In genomic region chr10:98691816-98692215, GRCm38 (mm10) we compare ENCODE assay signal across 24 mouse cellular contexts.
DNase-seq lines count a peak whose midpoint lies in the region; ATAC-seq and TF ChIP-seq lines count a peak whose summit lies in the region.
"Had no signal": no experiment of that assay in that cellular context is flagged by ENCODE, and none has a peak within 500 bp of the region (broad histone marks: within the 10 kb centered on the region; RNA-seq: fewer than 3 reads in every experiment).

No protein-coding gene starts in this region.

- no peak for ATAC-seq in lung, embryonic 14.5 days (ENCODE audit: insufficient read depth)
- ATAC-seq: forebrain, embryonic 14.5 days; intestine, postnatal 0 days; liver, embryonic 12.5 days; liver, postnatal 0 days; midbrain, embryonic 16.5 days had no signal

- 63% methylated on average over 5 of the region's 5 CpGs for WGBS in lung, embryonic 14.5 days

- peak; percentile 36 to 62 for DNase-seq in cerebellum, postnatal 25 days
- DNase-seq in cerebellum, postnatal 4 days (ENCODE audit: low spot score in 2 of 2), result no peak
- DNase-seq in lung, embryonic 14.5 days, result peak; percentile 42
- no peak for DNase-seq in lung, postnatal 25 days (ENCODE audit: low spot score)
- peak; percentile 11 for DNase-seq in brain, embryonic 14.5 days (ENCODE audit: low read depth)
- no peak for DNase-seq in layer of hippocampus, postnatal 14 days (ENCODE audit: low spot score in 2 of 2)
- DNase-seq in heart, postnatal 25 days (ENCODE audit: low spot score), result no peak
- DNase-seq: adrenal gland, postnatal 36 days; cerebellum, adult 8-10 months; gastrocnemius, postnatal 25 days; heart, adult 18-20 months; kidney, adult 9 months; kidney, postnatal 14 days; liver, postnatal 0 days; right cerebral cortex, postnatal 25 days had no signal

- no peak overlapping the region for H3K27ac ChIP-seq in lung, embryonic 14.5 days (ENCODE audit: low read depth)
- H3K27ac ChIP-seq: hindbrain, embryonic 14.5 days; left cerebral cortex, adult 2 months; liver, embryonic 12.5 days; stomach, embryonic 15.5 days had no signal

- H3K9me3 ChIP-seq in lung, embryonic 14.5 days (ENCODE audit: low read depth, low read length), result no peaks in the 10 kb centered on the region
- H3K9me3 ChIP-seq: heart, embryonic 12.5 days; liver, embryonic 12.5 days; stomach, embryonic 15.5 days had no signal

- H3K4me2 ChIP-seq in lung, embryonic 14.5 days, result no peak overlapping the region
- H3K4me2 ChIP-seq: heart, embryonic 12.5 days; hindbrain, embryonic 14.5 days; liver, embryonic 12.5 days; midbrain, embryonic 11.5 days; stomach, embryonic 15.5 days had no signal

- H3K9ac ChIP-seq in lung, embryonic 14.5 days, result no peak overlapping the region
- H3K9ac ChIP-seq: heart, embryonic 12.5 days; hindbrain, embryonic 14.5 days; liver, embryonic 12.5 days; liver, postnatal 0 days; stomach, embryonic 15.5 days had no signal

- H3K4me3 ChIP-seq in lung, embryonic 14.5 days (ENCODE audit: low read depth, low read length), result no peak overlapping the region
- H3K4me3 ChIP-seq: heart, embryonic 12.5 days; left cerebral cortex, adult 2 months; liver, embryonic 12.5 days; stomach, embryonic 15.5 days had no signal

- H3K4me1 ChIP-seq in lung, embryonic 14.5 days (ENCODE audit: insufficient read depth), result no peaks in the 10 kb centered on the region
- H3K4me1 ChIP-seq: heart, embryonic 12.5 days; liver, embryonic 12.5 days; stomach, embryonic 15.5 days had no signal

- no peak for TF ChIP-seq POLR2A in brain, embryonic 14.5 days (IDR thresholded peaks at IDR 0.05; ENCODE audit: borderline replicate concordance, extremely low read depth, insufficient read depth, insufficient read length, poor library complexity, severe bottlenecking)

- intact Hi-C loops in heart, postnatal 25 days (cut with DNase I), result no loop called here

- no peak for TF ChIP-seq CTCF in lung, embryonic 14.5 days (IDR thresholded peaks at IDR 0.05; ENCODE audit: low read depth)
- TF ChIP-seq CTCF in brain, embryonic 14.5 days (IDR thresholded peaks at IDR 0.05; ENCODE audit: borderline replicate concordance, extremely low read depth, insufficient read depth, insufficient read length), result no peak

- no peaks in the 10 kb centered on the region for H3K27me3 ChIP-seq in lung, embryonic 14.5 days (ENCODE audit: insufficient read depth, low read length)
- H3K27me3 ChIP-seq: heart, embryonic 12.5 days; liver, embryonic 12.5 days; stomach, embryonic 15.5 days had no signal

- H3K36me3 ChIP-seq in lung, embryonic 14.5 days (ENCODE audit: insufficient read depth), result no peaks in the 10 kb centered on the region
- H3K36me3 ChIP-seq: heart, embryonic 12.5 days; liver, embryonic 12.5 days; stomach, embryonic 15.5 days had no signal

Comparison
In these comparisons a context has a peak if more than half of its experiments do, and no peak if none do; other contexts are left out.
1. DNase-seq: peak in cerebellum, postnatal 25 days (2 of 2), lung, embryonic 14.5 days (single experiment) and brain, embryonic 14.5 days (single experiment); none in cerebellum, postnatal 4 days (0 of 2), lung, postnatal 25 days (single experiment), layer of hippocampus, postnatal 14 days (0 of 2) and heart, postnatal 25 days (single experiment).